Mouse (Mus musculus): ENCODE measurements at regions not wholly inside any gene's neighbourhood (a gene's known extent, or its start where the extent isn't known, plus 50 kb on each side); places are given as distances from the start of the nearest gene placed in this dataset.

- Histone ChIP-seq H3K4me2 (ENCODE audit: low read depth, severe bottlenecking) (no peak overlapping the region), H3K4me1 (ENCODE audit: control insufficient read depth, insufficient read depth, low read length) (no peaks in the 10 kb centered on the region), H3K27me3 (ENCODE audit: control insufficient read depth, insufficient read depth, low read length) (no peaks in the 10 kb centered on the region), H3K9me3 (ENCODE audit: control insufficient read depth, low read length) (no peaks in the 10 kb centered on the region), H3K4me3 (ENCODE audit: low read depth, low read length) (no peak overlapping the region), H3K27ac (replicated peaks; ENCODE audit: low read depth, low read length) (no peak overlapping the region), H3K36me3 (ENCODE audit: control insufficient read depth, insufficient read depth, low read length) (no peaks in the 10 kb centered on the region), H3K9ac (ENCODE audit: low read length) (no peak overlapping the region)
- no peak for DNase-seq (ENCODE audit: low spot score)
- no peak for ATAC-seq (ENCODE audit: insufficient number of reproducible peaks, low FRiP score, low TSS enrichment, low read depth)
- 88% methylated on average over 3 of the region's 3 CpGs for WGBS
Observed at GRCm38 (mm10) chr13:63649058-63649647, 75.8 kb upstream of the Ptch1 start.

GRCm38 (mm10) chr13:63654514-63654913 lies 81.1 kb upstream of the Ptch1 start:
- no peak overlapping the region for H3K4me2 ChIP-seq (ENCODE audit: low read depth, severe bottlenecking)
- no peaks in the 10 kb centered on the region for H3K4me1 ChIP-seq (ENCODE audit: control insufficient read depth, insufficient read depth, low read length)
- 83% methylated on average over 6 of the region's 6 CpGs for WGBS
- no peaks in the 10 kb centered on the region for H3K36me3 ChIP-seq (ENCODE audit: control insufficient read depth, insufficient read depth, low read length)
- no peak overlapping the region for H3K4me3 ChIP-seq (ENCODE audit: low read depth, low read length)
- DNase-seq (ENCODE audit: low spot score), result no peak
- no peak overlapping the region for H3K9ac ChIP-seq (ENCODE audit: low read length)
- H3K27me3 ChIP-seq (ENCODE audit: control insufficient read depth, insufficient read depth, low read length), result no peaks in the 10 kb centered on the region
- no peak for ATAC-seq (ENCODE audit: insufficient number of reproducible peaks, low FRiP score, low TSS enrichment, low read depth)
- no peak overlapping the region for H3K27ac ChIP-seq (replicated peaks; ENCODE audit: low read depth, low read length)
- no peaks in the 10 kb centered on the region for H3K9me3 ChIP-seq (ENCODE audit: control insufficient read depth, low read length)

GRCm38 (mm10) chr13:63657115-63657514 lies 83.7 kb upstream of the Ptch1 start:
- Histone ChIP-seq H3K9ac (ENCODE audit: low read length) (no peak overlapping the region), H3K4me1 (ENCODE audit: control insufficient read depth, insufficient read depth, low read length) (no peaks in the 10 kb centered on the region), H3K36me3 (ENCODE audit: control insufficient read depth, insufficient read depth, low read length) (no peaks in the 10 kb centered on the region), H3K4me3 (ENCODE audit: low read depth, low read length) (no peak overlapping the region), H3K27ac (replicated peaks; ENCODE audit: low read depth, low read length) (no peak overlapping the region), H3K27me3 (ENCODE audit: control insufficient read depth, insufficient read depth, low read length) (no peaks in the 10 kb centered on the region), H3K4me2 (ENCODE audit: low read depth, severe bottlenecking) (no peak overlapping the region), H3K9me3 (ENCODE audit: control insufficient read depth, low read length) (no peaks in the 10 kb centered on the region)
- no peak for ATAC-seq (ENCODE audit: insufficient number of reproducible peaks, low FRiP score, low TSS enrichment, low read depth)
- 89% methylated on average over 8 of the region's 8 CpGs for WGBS
- no peak for DNase-seq (ENCODE audit: low spot score)

- WGBS, result 90% methylated on average over 7 of the region's 7 CpGs
- ATAC-seq (ENCODE audit: insufficient number of reproducible peaks, low FRiP score, low TSS enrichment, low read depth), result no peak
Observed at GRCm38 (mm10) chr13:63659412-63659811, 86.0 kb upstream of the Ptch1 start.

GRCm38 (mm10) chr13:63660431-63660830 lies 87.0 kb upstream of the Ptch1 start:
- ATAC-seq (ENCODE audit: insufficient number of reproducible peaks, low FRiP score, low TSS enrichment, low read depth), result no peak
- DNase-seq (ENCODE audit: low spot score), result no peak

More at GRCm38 (mm10) chr13:63659412-63659811, 86.0 kb upstream of the Ptch1 start:
- Histone ChIP-seq H3K4me1 (ENCODE audit: control insufficient read depth, insufficient read depth, low read length) (no peaks in the 10 kb centered on the region), H3K36me3 (ENCODE audit: control insufficient read depth, insufficient read depth, low read length) (no peaks in the 10 kb centered on the region), H3K27ac (replicated peaks; ENCODE audit: low read depth, low read length) (no peak overlapping the region), H3K27me3 (ENCODE audit: control insufficient read depth, insufficient read depth, low read length) (no peaks in the 10 kb centered on the region), H3K4me2 (ENCODE audit: low read depth, severe bottlenecking) (no peak overlapping the region), H3K4me3 (ENCODE audit: low read depth, low read length) (no peak overlapping the region), H3K9me3 (ENCODE audit: control insufficient read depth, low read length) (no peaks in the 10 kb centered on the region), H3K9ac (ENCODE audit: low read length) (no peak overlapping the region)
- no peak for DNase-seq (ENCODE audit: low spot score)

GRCm38 (mm10) chr13:63668576-63668975 lies 95.2 kb upstream of the Ptch1 start:
- 27% methylated on average over 4 of the region's 4 CpGs for WGBS
- H3K4me1 ChIP-seq (ENCODE audit: control insufficient read depth, insufficient read depth, low read length), result peaks cover 6% of the 10 kb centered on the region; the same call in 1 of the 2 replicates
- no peaks in the 10 kb centered on the region for H3K27me3 ChIP-seq (ENCODE audit: control insufficient read depth, insufficient read depth, low read length)
- H3K4me2 ChIP-seq (ENCODE audit: low read depth, severe bottlenecking), result no peak overlapping the region
- no peaks in the 10 kb centered on the region for H3K9me3 ChIP-seq (ENCODE audit: control insufficient read depth, low read length)
- no peak overlapping the region for H3K4me3 ChIP-seq (ENCODE audit: low read depth, low read length)
- H3K36me3 ChIP-seq (ENCODE audit: control insufficient read depth, insufficient read depth, low read length), result no peaks in the 10 kb centered on the region
- ATAC-seq (ENCODE audit: insufficient number of reproducible peaks, low FRiP score, low TSS enrichment, low read depth) (no peak), DNase-seq (ENCODE audit: low spot score) (no peak)
- no peak overlapping the region for H3K27ac ChIP-seq (replicated peaks; ENCODE audit: low read depth, low read length)
- no peak overlapping the region for H3K9ac ChIP-seq (ENCODE audit: low read length)

More at GRCm38 (mm10) chr13:63660431-63660830, 87.0 kb upstream of the Ptch1 start:
- H3K9ac ChIP-seq (ENCODE audit: low read length), result no peak overlapping the region
- no peak overlapping the region for H3K27ac ChIP-seq (replicated peaks; ENCODE audit: low read depth, low read length)
- H3K36me3 ChIP-seq (ENCODE audit: control insufficient read depth, insufficient read depth, low read length), result no peaks in the 10 kb centered on the region
- no peaks in the 10 kb centered on the region for H3K27me3 ChIP-seq (ENCODE audit: control insufficient read depth, insufficient read depth, low read length)
- H3K4me3 ChIP-seq (ENCODE audit: low read depth, low read length), result no peak overlapping the region
- H3K9me3 ChIP-seq (ENCODE audit: control insufficient read depth, low read length), result no peaks in the 10 kb centered on the region
- H3K4me1 ChIP-seq (ENCODE audit: control insufficient read depth, insufficient read depth, low read length), result no peaks in the 10 kb centered on the region
- no peak overlapping the region for H3K4me2 ChIP-seq (ENCODE audit: low read depth, severe bottlenecking)
- 85% methylated on average over 4 of the region's 4 CpGs for WGBS

- Histone ChIP-seq H3K36me3 (ENCODE audit: control insufficient read depth, insufficient read depth, low read length) (no peaks in the 10 kb centered on the region), H3K27me3 (ENCODE audit: control insufficient read depth, insufficient read depth, low read length) (no peaks in the 10 kb centered on the region), H3K4me3 (ENCODE audit: low read depth, low read length) (no peak overlapping the region), H3K4me2 (ENCODE audit: low read depth, severe bottlenecking) (no peak overlapping the region), H3K27ac (replicated peaks; ENCODE audit: low read depth, low read length) (no peak overlapping the region), H3K4me1 (ENCODE audit: control insufficient read depth, insufficient read depth, low read length) (peaks cover 6% of the 10 kb centered on the region; the same call in 1 of the 2 replicates), H3K9me3 (ENCODE audit: control insufficient read depth, low read length) (no peaks in the 10 kb centered on the region), H3K9ac (ENCODE audit: low read length) (no peak overlapping the region)
- no peak for ATAC-seq (ENCODE audit: insufficient number of reproducible peaks, low FRiP score, low TSS enrichment, low read depth)
- 15% methylated on average over 2 of the region's 2 CpGs for WGBS
- no peak for DNase-seq (ENCODE audit: low spot score)
Observed at GRCm38 (mm10) chr13:63669031-63669430, 95.6 kb upstream of the Ptch1 start.

- H3K4me1 ChIP-seq (ENCODE audit: control insufficient read depth, insufficient read depth, low read length), result peaks cover 6% of the 10 kb centered on the region; the same call in 1 of the 2 replicates
- H3K9ac ChIP-seq (ENCODE audit: low read length), result no peak overlapping the region
- H3K36me3 ChIP-seq (ENCODE audit: control insufficient read depth, insufficient read depth, low read length), result no peaks in the 10 kb centered on the region
- no peak for ATAC-seq (ENCODE audit: insufficient number of reproducible peaks, low FRiP score, low TSS enrichment, low read depth)
- 78% methylated on average over 4 of the region's 4 CpGs for WGBS
- no peak overlapping the region for H3K27ac ChIP-seq (replicated peaks; ENCODE audit: low read depth, low read length)
- no peaks in the 10 kb centered on the region for H3K27me3 ChIP-seq (ENCODE audit: control insufficient read depth, insufficient read depth, low read length)
- H3K4me2 ChIP-seq (ENCODE audit: low read depth, severe bottlenecking), result no peak overlapping the region
- H3K9me3 ChIP-seq (ENCODE audit: control insufficient read depth, low read length), result no peaks in the 10 kb centered on the region
- H3K4me3 ChIP-seq (ENCODE audit: low read depth, low read length), result no peak overlapping the region
- DNase-seq (ENCODE audit: low spot score), result no peak
Observed at GRCm38 (mm10) chr13:63672425-63672824, 99.0 kb upstream of the Ptch1 start.

- no peak for ATAC-seq (ENCODE audit: insufficient number of reproducible peaks, low FRiP score, low TSS enrichment, low read depth)
- Histone ChIP-seq H3K36me3 (ENCODE audit: control insufficient read depth, insufficient read depth, low read length) (no peaks in the 10 kb centered on the region), H3K27ac (replicated peaks; ENCODE audit: low read depth, low read length) (no peak overlapping the region), H3K9me3 (ENCODE audit: control insufficient read depth, low read length) (no peaks in the 10 kb centered on the region), H3K4me2 (ENCODE audit: low read depth, severe bottlenecking) (no peak overlapping the region), H3K4me1 (ENCODE audit: control insufficient read depth, insufficient read depth, low read length) (no peaks in the 10 kb centered on the region), H3K9ac (ENCODE audit: low read length) (no peak overlapping the region), H3K4me3 (ENCODE audit: low read depth, low read length) (no peak overlapping the region), H3K27me3 (ENCODE audit: control insufficient read depth, insufficient read depth, low read length) (no peaks in the 10 kb centered on the region)
- DNase-seq (ENCODE audit: low spot score), result no peak
- 68% methylated on average over 2 of the region's 2 CpGs for WGBS
Observed at GRCm38 (mm10) chr13:63677696-63678095, 104.3 kb upstream of the Ptch1 start.
